Mouse (Mus musculus) layer of hippocampus, postnatal 10 days (tissue): ENCODE results near the gene Ccl20. TPM values are rescaled to one million over a fixed set of nuclear protein-coding genes. Genes with fewer than 3 reads are reported as not detected.
A peak's percentile ranks its signal among the peaks of the same experiment; 100 is the strongest.

ENCODE experiments used
- DNase-seq, 2 experiments: peaks; one replicate each; pipeline ENCODE4 v3.0.0; 2021; ENCODE audit warnings: low spot score in 2 of 2
- long read RNA-seq: library from polyadenylated mRNA; stranded (forward); transcript quantifications from one replicate; pipeline ENCODE4 v2.0.0, GENCODE M21; 2023
- total RNA-seq, 2 experiments: library from RNA; stranded (reverse); gene quantifications; 2 replicates each; pipeline ENCODE4 v1.2.3; 2021

Gene Ccl20
- total RNA-seq, result not detected
- long read RNA-seq, partial matches to known transcripts, result 1 of 1 reads
- long read RNA-seq, other reads (novel, unspliced or antisense), result 0 of 1 reads

DNA sequence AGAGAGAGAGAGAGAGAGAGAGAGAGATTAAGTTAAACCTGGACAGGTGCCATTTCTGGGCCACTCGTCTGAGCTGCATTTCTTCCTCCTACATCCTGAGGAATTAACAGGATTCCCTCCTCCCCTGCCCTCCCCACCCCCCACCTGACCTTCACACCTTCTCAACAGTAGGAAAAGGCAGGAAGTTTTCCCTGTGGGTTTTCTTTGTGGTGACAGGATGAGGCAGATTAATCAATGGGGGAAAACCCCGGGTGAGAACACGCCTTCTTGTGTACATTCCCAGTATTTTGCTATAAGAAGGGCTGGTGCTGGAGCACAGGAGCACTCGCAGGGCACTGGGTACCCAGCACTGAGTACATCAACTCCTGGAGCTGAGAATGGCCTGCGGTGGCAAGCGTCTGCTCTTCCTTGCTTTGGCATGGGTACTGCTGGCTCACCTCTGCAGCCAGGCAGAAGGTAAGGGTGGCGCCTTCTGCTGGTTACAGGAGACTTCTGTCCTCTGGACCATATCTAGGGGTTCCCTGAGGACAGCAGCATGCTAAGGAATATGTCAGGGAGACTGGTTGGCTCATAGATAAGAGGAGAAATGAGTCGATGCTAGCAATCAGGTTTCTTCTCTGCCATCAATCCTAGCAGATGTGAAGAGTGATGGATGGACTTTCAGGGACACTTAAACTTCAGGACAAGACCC lies at the start of gene Ccl20:
Ccl20 (plus strand) TSS at position 320 of the 691 bp plus-strand sequence.
- DNase-seq, result no peak

DNA sequence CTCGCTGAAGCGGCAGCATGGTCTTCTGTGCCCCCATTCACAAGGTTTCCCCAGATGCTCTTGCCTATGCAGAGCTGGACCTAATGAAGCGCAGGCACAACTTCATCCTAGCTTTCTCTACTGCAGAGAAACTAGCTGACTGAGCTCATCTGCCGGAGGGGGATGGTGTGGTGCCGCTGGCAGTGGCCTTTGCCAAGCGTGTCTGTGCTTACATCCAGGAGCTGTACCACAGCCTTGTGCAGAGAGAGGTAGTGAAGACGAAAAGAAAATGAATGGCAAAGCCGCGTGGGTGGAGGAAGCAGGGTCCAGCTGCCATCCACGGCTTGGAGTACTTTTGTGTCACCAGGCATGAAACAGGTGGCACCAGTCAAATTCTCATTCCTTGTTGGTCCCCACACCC lies 49.4 kb upstream of the Ccl20 start:
- peak in 1 of 2 experiments; percentile 16 for DNase-seq

DNA sequence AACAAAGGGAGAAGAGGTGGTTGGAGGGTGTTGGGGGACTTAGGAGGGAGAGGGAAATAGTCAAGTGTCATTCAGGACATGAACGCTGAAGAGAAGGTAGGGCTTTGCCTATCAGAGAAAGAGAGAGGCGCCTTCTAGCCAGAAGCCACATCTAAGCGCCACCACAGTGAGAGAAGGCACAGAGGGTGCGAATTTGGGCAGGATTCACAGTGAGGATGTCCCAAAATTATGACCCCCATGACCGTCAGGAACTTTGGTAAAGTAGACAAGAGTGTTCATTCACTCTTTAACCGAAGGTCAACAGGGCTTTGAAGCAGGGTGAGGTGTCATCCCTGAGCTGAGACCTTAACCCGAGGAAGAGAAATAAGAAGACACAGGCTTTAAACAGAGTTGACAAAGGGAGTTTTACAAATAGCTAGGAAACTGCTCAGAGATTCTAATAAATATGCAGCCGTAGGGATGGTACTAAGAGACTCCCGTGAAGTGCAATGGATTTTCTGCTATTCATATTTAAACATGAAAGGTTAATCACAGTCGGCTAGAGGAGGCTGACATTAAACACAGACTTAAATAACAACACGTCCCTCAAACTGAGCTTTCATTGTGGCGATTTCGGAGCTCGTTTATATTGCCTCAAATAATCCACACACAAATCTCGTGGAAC lies 40.9 kb upstream of the Ccl20 start:
- no peak for DNase-seq

DNA sequence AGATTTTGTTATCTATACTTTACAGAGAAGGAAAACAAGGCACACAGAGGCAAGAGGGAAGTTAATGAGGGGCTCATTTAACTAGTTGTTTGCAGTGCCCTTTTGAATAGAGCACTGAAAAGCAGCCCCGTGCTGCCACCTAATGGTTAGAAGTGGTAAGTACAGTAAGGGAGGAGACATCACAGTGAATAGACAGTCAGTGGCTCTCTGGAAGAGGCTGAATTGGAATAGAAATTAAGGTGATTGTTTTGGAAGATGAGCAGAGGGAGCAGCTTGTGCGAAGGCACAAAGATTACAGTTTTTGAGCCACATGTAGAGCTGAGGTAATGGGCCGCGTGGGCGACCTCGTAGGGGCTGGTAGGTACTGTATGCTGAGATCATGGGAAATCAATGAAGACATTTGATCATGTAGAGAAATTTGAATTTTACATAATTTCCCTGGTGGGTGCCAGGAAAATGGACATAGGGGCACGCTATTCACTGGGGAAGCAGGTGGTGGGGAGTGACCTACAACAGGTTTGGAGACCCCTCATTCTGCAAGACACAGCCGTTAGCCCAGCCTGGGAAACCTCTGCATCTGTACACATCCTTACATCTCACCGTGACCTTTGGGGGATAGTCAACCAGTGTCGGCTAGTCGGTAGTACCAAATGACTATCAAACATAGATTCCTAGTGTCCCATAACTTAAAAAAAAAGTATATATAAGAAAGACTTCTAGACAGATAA lies 40.2 kb upstream of the Ccl20 start:
- DNase-seq, result peak; percentile 41 to 64

DNA sequence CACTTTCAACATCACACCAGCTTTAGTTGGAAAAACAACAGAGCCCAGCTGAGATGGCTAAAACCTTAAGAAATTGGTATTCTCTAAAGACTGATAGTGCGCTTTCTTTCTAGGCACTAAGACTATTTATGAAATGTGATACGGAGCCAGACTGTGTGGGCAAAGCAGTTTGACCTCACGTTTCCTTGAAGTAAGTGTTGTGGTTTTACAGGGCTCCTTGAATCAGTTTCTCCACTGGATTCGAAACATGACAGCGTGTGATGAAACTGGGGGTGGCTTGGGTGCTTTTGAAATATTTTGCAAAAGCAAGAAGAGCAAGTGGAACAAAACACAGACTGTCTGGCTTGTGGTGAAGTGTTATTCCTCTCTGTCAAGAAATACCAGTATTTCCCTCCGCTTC lies 39.5 kb upstream of the Ccl20 start:
- no peak for DNase-seq

DNA sequence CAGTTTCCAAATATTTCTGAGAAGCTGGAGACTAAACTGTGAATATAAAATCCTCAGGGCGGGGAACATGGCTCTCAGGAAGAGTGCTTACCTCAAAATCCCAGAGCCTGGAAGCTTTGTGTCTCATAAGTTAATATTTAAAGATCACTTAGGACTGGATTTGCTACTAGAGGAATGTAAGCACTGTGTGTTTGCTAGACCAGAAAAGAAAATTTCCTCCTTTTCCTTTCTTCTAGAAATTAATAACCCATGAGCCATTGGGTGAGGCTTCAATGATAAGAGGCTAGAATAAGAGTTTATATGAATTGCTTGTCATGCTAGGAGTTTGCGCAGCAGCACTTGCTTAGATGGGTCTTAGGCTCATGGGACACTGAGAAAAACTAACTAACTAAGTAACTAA lies 31.8 kb upstream of the Ccl20 start:
- DNase-seq, result no peak

DNA sequence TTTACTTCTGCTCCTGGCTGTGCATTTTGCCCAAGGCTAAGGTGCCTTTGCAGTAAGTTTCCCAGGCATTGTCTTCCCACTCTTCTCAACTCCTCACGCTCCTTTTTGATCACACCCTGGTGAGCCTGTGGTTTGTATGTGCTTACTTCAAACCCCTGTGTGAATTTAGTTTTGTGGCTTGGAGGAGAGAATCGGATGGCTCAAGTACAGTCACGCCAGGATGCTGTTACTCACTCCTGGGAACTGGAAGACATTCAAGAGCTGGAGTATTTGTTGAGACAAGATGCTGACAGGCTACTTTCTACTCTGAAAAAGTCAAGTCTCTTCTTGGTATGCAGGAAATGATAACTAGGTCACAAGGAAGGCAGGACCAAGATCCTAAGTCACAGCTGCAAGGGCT lies 25.3 kb upstream of the Ccl20 start:
- no peak for DNase-seq

DNA sequence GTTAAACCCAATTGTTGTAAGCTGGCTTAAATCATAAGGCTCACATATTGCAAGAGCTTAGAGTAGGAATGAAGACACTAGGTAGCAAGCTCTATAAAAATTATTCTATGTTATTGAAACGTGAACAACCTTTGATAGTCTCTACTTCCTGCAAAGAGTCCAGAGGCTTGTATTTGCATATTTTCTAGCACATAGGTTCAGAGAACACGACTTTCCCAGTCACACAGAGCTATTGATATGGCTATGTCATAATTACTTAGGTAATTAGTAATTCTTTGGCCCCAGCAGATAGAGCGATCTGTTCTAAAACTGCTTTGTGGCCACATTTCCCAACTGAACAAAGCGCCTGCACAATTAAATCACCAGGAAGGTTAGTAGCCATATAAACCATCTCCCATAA lies 19.6 kb upstream of the Ccl20 start:
- no peak for DNase-seq

DNA sequence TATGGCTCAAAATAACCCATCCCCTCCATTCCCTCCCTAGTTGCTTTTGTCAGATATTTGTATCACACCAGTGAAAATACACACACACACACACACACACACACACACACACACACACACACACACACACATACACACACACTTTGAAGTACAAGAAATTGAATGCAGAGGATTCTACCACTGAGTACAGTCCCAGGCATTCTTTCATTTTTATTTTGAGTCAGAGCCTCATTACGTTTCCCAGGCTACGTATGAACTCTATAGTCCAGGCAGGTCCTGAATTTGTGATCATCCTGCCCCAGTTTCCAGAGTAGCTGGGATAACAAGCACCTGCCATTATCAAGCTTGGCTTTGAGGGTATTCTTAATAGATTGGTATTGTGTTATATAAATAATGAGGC lies 17.4 kb upstream of the Ccl20 start:
- DNase-seq, result no peak

DNA sequence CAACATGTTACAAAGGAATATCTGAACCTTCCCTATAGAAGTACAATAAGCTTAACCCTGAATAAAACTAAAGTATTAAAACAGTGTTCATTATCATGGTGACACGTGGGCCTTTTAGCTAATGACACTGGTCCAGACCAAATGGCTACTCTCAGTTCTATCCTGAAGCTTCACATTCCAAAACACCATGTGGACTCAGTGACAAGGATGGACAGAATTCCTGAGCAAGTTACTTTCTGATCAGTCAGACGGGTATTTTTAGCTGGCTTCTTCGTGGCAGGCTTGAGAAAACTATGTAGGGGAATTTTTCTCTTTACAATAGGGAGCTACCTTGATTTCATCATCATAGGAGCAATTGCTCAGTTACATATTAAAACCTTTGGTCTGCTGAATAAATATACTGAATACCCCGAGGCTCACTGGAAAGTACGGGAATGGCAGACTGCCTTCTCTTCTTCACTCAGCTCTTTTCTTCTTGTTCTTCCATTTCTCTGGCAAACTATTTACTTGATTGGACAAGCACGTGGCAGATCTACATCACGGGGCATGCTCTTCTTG lies 16.9 kb upstream of the Ccl20 start:
- no peak for DNase-seq

DNA sequence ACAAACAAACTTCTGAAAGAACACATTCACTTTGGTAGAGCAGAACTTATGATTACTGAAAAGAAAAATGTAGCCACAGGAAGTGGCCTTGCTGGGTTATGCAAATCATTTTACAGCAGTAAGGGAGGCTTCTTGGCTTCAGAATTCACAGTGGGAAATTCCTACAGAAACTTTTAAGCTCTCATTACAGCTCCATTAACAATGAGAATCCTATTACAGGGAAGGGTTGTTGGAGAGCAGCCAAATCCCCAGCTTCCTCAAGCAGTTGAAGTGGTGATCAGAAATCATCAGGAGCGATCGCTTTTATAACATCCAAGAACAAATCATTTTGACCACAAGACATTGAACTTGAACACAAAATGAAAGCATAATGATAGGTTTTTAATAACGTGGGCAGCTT lies 14.7 kb upstream of the Ccl20 start:
- DNase-seq, result no peak

DNA sequence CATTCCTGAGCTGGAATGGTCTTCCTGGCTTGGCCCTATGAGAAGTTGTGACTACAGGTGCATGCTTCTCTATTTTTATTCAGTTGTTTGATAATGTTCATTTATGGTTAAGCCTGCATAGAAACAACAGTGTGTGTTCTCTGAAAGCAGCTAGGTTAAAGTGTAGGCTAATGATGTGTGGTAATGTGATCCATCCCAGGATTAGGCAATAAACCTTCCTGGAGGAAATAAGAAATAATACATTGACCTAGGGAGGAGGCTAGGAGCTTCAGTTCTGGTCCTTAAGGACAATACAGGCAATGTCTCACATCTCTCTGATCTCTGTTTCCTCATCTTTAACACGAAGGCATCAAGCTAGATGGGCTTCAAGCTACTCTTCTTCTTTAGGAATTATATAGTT lies 11.1 kb upstream of the Ccl20 start:
- no peak for DNase-seq

DNA sequence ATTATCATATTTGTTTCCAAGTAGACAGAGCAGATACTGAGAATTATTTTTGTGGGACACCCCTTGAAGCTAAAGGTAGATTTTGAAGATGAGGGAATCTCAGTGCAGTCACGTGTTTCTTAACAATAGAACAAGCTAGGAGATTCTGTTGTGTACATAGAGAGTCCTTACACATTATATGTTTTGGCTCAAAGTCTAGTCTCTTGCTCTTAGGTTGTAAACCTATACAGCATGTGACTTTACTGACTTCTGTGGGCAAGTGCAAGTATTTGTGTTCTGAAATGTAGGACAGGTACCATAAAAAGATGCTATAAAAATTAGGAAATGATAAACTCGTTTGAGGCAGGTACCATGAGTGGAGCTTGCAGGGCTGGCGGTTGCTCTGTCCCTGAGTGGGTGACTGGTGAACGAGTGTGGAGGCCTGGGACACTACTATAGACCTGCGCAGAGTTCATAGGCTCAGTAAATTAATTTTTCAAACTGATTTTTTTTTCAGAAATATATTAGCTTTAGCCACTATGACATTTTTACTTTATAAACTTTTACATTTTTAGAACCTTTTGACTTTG lies 9.1 kb upstream of the Ccl20 start:
- DNase-seq, result no peak

DNA sequence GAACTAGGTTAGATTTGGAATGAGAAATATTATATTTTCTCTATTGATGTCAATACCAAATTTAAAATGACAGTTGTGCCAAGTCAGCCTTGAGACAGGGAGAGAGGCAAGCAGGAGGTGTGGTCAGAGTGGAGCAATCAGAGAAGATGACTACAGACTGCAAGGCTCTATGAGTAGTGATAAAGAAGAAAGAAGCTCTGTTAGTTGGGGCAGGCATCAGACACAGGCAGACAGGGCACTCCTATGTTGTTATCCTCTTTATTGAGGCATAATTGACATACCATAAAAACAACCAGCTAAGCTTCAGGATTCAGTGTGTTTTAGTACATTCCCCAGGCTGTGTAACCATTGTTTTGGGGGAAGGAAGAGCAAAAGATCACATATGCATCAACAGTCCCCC lies 5.6 kb upstream of the Ccl20 start:
- DNase-seq, result no peak

DNA sequence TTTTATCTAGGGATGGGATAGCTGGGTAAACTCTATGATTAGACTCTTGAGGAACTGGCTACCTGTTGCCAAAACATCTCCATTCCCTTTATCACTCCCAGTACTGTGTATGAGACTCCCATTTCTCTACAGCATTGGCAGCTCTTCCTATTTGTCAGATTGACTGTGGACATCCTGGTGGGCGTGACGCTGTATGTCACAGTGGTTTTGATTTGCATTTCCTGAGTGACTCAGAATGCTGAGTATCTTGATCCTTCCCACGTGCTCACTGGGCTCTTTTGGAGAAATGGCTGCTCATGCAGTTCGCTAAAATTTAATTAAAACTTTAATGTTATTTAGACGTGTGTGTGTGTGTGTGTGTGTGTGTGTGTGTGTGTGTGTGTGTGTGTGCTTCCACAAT lies 4.8 kb upstream of the Ccl20 start:
- no peak for DNase-seq

DNA sequence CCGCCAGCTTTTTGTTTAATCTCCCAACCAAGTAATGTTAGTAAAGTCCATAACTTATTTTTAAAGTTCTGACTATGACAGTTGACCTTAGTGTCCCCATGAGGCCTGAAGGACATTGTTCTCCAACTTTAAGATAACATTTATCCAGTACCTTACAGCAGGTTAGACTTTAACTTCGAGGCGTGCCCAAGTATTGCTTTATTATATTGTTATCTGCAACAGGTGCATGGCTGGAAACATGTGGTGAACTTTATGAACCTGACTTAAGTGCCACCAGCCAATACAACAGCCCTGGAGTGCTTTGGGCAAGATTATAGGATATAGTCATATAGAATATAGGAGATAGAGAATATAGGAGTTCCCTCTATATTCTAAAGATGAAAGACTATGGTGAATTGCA lies 651 bp downstream of the Ccl20 start:
- no peak for DNase-seq

DNA sequence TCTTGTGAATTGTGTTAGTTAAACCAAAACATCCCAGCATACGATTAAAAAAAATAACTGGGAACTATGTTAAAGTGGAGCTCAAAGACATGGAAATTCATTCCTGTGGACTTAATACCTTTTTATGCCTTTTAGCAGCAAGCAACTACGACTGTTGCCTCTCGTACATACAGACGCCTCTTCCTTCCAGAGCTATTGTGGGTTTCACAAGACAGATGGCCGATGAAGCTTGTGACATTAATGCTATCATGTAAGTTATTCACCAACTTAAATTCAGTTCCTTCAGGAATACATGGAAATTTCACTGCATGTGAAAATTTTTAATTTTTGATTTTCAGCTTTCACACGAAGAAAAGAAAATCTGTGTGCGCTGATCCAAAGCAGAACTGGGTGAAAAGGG lies 1.1 kb downstream of the Ccl20 start:
- no peak for DNase-seq

DNA sequence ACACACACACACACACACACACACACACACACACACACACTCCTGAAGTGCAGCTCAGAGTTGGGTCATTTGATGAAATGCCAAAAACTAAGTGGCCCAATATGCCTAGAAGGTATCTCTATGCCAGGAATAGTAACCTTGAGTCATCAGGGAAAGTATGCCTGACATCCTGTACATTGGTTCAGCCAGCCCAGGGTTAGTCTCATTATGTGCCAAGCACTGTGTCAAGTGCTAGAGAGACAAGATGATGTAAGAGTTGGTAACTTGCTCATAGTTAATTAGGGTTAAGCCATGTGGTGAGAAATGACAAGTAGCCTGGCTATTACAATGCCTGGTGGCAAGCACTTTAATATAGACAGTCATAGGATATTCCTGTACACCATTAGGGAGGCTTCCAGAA lies 3.3 kb downstream of the Ccl20 start:
- no peak for DNase-seq

DNA sequence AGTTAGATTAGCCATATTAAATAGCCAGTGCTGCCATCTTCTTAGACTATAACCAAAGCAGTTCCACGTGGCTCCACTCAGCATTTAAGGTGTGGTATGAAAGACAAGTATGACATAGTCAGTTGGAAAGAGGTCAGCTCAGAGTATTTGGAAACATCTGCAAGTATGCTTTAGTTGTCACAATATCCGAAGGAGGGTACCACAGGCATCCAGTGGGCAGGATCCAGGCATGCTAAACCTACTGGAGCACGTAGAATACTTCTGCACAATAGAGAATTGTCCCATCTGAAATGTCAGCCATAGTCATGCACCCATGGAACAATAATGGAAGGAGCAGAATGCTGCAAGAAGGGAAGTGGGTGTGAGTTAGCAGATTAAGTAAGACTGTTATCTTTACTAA lies 3.7 kb downstream of the Ccl20 start:
- no peak for DNase-seq

DNA sequence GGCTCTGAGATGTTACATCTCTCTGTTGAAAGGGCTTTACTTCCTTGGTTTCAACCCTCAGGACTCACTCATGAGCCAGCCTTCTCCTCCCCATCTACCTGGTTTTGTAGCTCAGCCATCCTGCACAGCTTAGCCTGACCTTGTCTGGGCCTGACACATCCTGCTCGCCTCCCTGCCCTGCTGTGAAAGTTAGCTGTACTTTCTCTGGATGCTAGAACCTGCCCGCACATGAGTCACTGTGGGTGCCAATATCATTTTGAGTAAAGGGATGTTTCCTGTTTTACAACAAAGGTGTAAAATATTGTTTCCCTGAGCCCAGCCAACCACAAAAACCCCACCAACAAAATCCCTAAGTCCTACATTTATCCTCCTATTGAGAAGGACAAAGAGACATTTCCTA lies 6.6 kb downstream of the Ccl20 start:
- no peak for DNase-seq

DNA sequence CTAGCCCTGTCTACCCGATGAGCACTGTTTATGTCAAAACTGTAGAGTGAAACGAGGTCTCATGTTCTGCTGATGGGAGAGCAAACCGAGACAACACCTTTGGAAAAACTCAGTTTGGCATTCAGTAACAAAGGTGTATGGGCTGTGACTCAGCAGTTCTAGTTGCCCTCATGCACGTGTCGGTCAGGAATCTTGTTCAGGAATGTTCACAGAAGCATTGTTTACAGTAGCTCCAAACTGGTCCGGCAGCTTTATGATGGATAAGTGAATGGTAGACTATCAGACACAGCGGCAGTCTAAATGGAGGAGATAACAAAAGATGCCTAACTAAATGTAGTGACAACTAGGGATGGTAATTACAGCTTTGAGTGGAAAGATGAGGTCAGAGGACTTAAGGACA lies 19.3 kb downstream of the Ccl20 start:
- no peak for DNase-seq

DNA sequence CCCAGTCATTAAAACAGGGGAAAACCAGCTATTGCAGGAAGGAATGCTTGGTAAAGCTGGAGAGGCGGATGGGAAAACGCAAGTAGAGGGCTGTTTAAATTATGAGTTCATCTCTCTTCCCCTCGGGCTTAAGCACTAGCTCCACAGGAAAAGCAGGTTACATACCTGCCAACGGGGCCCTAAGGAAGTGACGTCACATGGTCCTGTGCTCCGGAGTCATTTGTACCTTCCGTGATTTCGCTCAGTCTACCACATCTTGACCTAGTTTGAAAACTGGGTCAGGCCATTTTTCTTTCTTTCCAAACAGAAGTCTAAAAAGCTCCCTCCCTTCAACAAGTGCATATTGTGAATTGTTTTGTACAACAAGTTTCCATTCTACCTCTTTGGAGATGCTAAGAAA lies 21.3 kb downstream of the Ccl20 start:
- DNase-seq, result no peak
